Mouse (Mus musculus): Measurements from ENCODE around the gene Stx4a.
"Not testable (repeated sequence)": the region's sequence is repeated elsewhere in the genome, so short reads cannot be mapped to it uniquely, and the experiment has no call there.

Stx4a gene

DNA sequence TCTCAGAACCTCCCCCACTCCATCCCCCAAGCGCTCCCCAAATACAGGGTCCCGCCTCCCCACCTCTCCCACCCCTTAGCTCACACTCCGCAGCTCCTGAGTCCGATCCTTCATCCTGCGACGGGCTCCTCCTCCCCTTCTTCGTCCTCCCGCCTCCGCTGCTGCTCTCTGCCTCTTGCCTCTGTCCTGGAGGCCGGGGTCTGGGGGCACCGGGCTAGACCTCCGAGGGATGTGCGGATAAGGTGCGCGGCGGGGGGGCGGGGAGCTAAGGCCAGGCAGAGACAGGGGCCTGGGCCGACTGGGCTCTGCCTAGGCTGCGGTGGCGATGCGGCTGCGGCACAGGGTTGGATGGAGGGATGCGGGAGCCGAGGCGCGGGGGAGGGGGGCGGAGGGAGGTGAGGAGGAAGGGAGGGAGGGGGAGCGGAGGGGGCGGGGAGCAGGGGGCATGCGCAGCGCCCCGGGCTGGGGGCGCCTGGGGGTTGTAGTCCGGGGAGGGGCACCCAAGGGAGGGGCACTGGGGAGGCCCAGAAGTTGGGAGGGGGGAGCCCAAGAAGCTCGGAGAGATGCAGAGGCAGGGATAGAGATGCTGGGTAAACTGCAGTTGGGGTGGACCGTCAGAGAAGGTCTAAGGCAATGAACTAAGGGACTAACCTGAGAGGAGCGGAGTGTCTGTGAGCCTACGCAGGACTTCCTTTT, at the start of gene Stx4a, which contains the start of gene Stx1b:
Gene Stx4a (plus strand): TSS at position 119 of the 696 bp plus-strand sequence.
Gene Stx1b (minus strand): TSS at position 374 of the 696 bp plus-strand sequence.
- DNase-seq = peak; percentile 93

- DNase-seq = not testable (repeated sequence)
Measured at GRCm38 (mm10) chr7:127775837-127776236, 48.3 kb upstream of the Stx4a start.

DNA sequence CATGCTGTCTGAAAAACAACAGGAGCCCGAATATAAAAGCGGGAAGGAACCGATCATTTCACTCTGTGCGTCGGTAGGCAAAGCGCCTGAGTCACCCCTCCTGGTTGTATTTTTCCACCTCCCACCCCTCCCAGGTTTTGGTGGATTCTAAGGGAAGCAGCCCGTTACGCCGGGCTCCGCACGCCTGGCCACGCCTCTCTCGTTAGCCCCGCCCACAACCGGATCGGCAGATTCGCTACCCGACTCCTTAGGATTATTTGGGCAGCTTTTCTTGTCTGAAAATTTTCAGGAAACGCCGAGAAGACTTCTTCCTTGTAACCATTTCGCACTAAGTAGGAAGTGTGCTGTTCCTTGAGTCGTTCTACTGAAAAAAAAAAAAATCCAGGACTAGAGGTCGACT, 47.7 kb upstream of the Stx4a start, which contains the start of gene Setd1a:
Gene Setd1a (plus strand): TSS at position 245 of the 400 bp plus-strand sequence.
- peak; percentile 98 for DNase-seq

DNA sequence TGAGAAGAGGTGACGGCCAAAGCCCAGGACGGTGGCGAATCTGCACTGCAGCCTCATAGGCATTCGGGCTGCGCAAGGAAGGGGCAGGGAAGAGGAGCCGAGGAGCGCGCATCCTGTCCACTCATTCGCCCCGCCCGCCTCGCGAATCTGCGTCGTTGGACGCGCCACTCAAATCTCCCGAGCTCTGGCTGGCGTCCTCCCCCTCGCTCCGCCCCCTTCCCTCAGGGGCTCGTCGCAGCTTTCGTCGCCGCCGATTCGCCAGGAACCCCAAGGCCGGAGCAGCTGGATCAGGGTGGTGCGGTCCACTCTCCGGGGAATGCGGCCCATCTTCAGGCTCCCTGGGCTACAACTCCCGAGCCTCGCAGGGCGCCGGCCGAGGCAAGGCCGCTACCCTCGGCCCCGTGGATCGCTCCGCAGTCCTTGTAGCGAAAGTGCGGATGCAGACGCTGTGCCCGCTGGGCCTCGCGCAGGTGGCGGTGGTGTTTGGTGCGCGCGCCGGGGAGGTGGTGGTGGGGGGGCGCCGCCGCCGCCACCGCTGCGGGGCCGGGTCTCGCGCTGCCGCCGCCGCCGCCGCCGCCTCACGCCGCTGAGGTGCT, 47.1 kb upstream of the Stx4a start:
- peak; percentile 99 for DNase-seq

DNA sequence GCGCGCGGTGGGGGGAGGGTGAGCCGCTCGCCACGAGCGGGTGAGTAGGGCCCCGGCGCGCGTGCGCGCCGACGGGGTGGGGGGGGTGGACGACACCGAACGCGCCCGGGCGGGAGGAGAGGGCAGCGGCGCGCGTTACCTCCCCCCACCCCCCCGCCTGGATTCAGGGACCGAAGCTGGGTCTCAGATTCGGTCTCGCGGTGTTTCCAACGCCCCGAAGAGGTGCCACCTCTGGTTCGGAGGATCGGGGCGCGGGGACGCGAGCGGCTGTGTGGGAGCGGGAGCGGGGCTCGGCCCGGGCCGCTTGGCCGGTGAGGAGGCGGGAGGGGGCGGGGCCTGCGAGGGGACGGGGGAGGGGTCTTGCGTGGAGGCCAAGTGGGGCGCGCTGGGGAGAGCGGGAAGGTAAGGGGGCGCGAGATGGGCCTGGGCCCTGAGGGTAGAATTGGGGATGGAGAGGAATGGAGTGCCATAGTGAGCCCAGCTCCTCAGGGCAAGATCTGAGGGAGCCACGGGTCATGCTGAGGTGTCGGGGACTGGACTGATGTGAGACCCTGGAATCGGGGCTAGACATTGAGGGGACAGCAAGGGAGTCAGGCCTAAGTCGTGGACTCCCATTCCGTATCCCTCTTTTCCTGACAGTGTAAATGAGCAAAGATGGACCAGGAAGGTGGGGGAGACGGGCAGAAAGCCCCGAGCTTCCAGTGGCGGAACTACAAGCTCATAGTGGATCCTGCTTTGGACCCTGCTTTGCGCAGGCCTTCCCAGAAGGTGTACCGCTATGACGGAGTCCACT, 46.4 kb upstream of the Stx4a start:
- no peak for DNase-seq

GRCm38 (mm10) chr7:127778350-127778749, 45.7 kb upstream of the Stx4a start:
- peak; percentile 88 for DNase-seq

- no peak for DNase-seq
Measured at GRCm38 (mm10) chr7:127785308-127785707, 38.8 kb upstream of the Stx4a start, which contains the start of gene Gm49388. TSS of gene Gm49388 (plus strand) at chr7:127785608.

DNA sequence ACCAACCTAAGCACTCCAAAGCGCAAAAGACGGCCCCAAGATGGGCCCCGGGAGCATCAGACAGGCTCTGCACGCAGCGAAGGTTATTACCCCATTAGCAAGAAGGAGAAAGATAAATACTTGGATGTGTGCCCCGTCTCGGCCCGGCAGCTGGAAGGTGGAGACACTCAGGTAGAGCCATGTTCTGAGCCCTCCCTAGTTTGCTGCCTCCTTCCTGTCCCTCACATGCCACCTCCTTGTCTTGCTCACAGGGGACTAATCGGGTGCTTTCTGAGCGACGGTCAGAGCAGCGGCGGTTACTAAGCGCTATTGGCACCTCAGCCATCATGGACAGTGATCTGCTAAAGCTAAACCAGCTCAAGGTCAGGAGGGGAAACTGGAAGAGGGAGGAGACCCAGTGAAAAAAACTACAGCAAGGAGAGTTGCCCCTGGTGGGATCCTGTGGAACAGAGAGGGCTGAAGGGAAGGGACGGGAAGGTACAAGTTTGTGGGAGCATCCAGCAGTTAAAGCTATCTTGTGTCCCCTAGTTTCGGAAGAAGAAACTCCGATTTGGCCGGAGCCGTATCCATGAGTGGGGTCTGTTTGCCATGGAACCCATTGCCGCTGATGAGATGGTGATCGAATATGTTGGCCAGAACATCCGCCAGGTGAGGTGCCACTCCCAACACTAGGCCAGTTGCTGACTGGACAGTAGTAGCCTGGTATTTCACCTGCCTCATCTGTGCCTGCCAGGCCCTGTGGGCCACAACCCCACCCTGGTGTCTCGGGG, 26.8 kb upstream of the Stx4a start:
- DNase-seq = no peak

DNA sequence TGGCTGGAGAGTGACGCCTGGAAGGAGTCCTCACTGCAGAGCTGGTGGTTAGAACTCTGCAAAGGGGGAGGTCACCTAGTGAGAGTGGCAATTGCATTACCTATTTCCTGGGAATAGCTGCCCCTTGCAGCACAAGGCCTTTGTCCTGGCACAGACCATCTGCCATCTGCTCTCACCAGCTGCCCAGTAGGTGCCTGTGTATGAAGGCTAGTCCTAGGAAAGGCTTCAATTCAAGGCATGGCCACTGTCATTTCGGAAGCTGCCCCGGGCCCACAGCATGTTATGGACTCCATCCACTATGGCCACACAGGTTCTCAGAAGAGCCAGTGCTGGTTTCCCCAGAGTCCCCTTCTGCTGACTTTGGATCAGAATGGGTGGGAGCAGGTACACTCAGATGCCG, 25.5 kb upstream of the Stx4a start:
- DNase-seq = no peak

- no peak for DNase-seq
Measured at GRCm38 (mm10) chr7:127799211-127799610, 24.9 kb upstream of the Stx4a start.

GRCm38 (mm10) chr7:127799738-127800137, 24.4 kb upstream of the Stx4a start:
- DNase-seq = no peak

GRCm38 (mm10) chr7:127800435-127801009, 23.6 kb upstream of the Stx4a start, which contains the start of gene Hsd3b7:
TSS of gene Hsd3b7 (plus strand) at chr7:127800604.
- peak; percentile 99 for DNase-seq

DNA sequence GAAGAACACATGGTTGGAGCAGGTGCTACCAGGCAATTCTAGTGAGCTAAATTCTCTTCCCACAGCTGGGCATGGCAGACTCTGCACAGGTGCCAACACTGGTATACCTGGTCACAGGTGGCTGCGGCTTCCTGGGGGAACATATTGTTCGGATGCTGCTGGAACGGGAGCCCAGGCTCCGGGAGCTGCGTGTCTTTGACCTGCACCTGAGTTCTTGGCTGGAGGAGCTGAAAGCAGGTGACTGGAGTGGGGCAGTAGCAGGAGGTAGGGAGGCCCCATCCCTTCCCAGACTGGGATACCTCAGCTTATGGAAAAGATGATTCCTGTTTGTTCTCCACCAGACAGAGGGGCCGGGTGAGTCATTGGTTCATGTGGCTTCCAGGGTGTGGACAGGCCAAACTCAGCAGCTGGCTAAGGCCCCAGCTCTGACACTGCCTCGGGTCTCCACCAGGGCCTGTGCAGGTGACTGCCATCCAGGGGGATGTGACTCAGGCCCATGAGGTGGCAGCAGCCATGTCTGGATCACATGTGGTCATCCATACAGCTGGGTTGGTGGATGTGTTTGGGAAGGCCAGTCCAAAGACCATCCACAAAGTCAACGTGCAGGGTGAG, 23.0 kb upstream of the Stx4a start:
- peak; percentile 95 for DNase-seq

DNA sequence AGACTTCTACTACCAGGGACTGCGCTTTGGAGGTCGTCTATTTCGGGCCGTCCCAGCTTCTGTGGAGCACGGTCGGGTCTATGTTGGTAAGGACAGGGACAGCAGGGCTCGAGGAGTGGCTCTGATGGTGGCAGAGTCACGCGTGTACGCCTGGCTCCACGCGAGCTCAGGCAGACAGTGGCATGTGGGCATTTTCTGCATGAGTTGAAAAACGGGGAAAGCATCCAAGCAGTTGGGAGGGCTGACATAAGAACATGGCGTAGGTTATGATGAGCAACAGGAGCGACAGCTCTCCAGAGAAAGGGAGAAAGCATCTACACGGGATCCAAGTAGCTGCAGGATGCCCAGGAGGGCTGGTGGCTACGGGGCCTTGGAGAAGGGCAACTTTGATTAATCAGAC, 21.8 kb upstream of the Stx4a start:
- DNase-seq = no peak

DNA sequence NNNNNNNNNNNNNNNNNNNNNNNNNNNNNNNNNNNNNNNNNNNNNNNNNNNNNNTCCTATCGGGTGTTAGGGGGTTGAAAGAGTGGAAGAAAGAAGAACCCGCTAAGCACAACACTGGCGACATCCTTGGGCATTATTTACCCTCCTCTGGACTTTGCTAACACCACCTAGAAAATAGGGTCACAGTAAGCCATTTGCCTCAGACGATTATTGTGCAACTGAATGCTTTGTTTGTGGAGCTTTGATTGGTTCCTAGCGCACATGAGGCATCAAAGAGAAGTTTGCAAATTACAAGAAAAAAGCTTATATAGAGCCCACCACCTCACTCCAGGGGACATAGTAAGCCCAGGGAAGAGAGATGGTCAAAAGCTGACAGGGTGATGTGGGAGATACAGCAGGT, 15.3 kb upstream of the Stx4a start:
- no peak for DNase-seq

GRCm38 (mm10) chr7:127809846-127810245, 14.2 kb upstream of the Stx4a start:
- no peak for DNase-seq

GRCm38 (mm10) chr7:127810650-127811049, 13.4 kb upstream of the Stx4a start:
- peak; percentile 86 for DNase-seq

DNA sequence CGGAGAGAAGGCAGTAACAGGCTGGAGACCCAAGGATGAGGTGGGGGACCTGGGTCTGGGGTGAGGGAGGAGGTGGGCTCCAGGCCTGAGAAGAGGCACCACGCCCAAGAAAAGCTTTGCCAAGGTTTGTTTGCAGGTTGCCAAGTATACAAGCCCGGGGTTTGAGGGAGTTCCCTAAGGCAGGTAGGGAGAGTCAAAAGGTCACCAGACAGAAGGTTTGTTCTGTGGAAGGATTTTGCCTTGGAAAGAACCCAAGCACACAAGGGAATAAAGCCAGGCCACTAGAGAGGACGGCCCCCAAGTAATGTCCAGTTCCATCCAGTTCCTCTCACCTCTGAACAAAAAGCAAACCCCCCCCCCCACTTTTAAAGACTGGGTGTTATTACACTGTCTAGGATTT, 12.9 kb upstream of the Stx4a start:
- DNase-seq = no peak

DNA sequence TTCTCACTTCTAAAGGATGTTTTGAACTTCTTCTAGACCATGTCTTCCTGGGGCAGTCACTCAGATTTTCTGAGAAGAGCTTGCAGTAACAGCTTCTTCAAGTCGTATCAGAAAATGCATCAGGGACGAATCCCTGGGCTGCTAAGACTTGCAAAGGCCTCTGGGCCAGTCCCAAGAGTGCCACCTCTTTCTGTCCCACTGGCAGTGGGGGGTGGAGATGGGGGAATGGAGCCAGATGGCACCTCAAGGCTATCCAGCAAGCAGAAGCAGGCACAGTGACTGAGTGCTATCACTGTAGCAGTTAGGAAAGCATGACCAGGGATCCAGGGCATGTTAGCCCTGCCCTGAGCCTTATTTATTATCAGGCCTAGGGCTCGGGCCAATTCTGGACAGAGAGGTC, 11.8 kb upstream of the Stx4a start:
- DNase-seq = peak; percentile 90

GRCm38 (mm10) chr7:127813821-127814220, 10.3 kb upstream of the Stx4a start:
- peak; percentile 97 for DNase-seq

GRCm38 (mm10) chr7:127814241-127814921, 9.7 kb upstream of the Stx4a start:
- DNase-seq = peak; percentile 98
